Mouse (Mus musculus): ENCODE measurements around the gene Pimreg.

GRCm38 (mm10) chr11:72016518-72017252, 25.1 kb upstream of the Pimreg start:
- TF ChIP-seq POLR2A (IDR thresholded peaks at IDR 0.05; ENCODE audit: low read depth, low read length) (no peak), CTCF (IDR thresholded peaks at IDR 0.05; ENCODE audit: borderline replicate concordance, insufficient read depth, low read length) (no peak)

All from embryonic fibroblast, embryonic 13.5 days (primary cell).